Mouse (Mus musculus): ENCODE data around the gene Chmp3.

GRCm38 (mm10) chr6:71527056-71527455 lies 16.5 kb upstream of the Chmp3 start:
- no peak for TF ChIP-seq POLR2A (IDR thresholded peaks at IDR 0.05; ENCODE audit: insufficient read depth, low read depth, low read length)
- no peak for TF ChIP-seq CTCF (IDR thresholded peaks at IDR 0.05)
